Mouse (Mus musculus) small intestine, adult 2 months (tissue): ENCODE data around the gene Rabgap1l. TPM values are rescaled to one million over a fixed set of nuclear protein-coding genes. Genes with fewer than 3 reads are reported as not detected.

Source experiments
- H3K27ac ChIP-seq: fragments of 200-500 bp; 2 replicates; pipeline ENCODE4 v1.5.1; 2012; ENCODE audit warnings: low read depth, low read length, control low read depth, inconsistent platforms; ENCODE audit not compliant: insufficient read depth
- H3K27me3 ChIP-seq: fragments of 200-500 bp; 2 replicates; pipeline ENCODE4 v1.6.1; 2012; ENCODE audit warnings: mild to moderate bottlenecking, moderate library complexity, low read length, inconsistent platforms; ENCODE audit not compliant: control insufficient read depth, insufficient read depth
- H3K36me3 ChIP-seq: fragments of 200-500 bp; 2 replicates; pipeline ENCODE4 v1.6.1; 2012; ENCODE audit warnings: mild to moderate bottlenecking, low read length, control low read depth, inconsistent platforms; ENCODE audit not compliant: control insufficient read depth, insufficient read depth
- H3K4me1 ChIP-seq: fragments of 200-500 bp; 2 replicates; pipeline ENCODE4 v1.6.1; 2012; ENCODE audit warnings: low read length, inconsistent platforms, mixed read lengths; ENCODE audit not compliant: control insufficient read depth, insufficient read depth, insufficient read length
- H3K4me3 ChIP-seq: fragments of 200-500 bp; 2 replicates; pipeline ENCODE4 v1.5.1; 2012; ENCODE audit warnings: low read depth, mild to moderate bottlenecking, control low read depth, inconsistent platforms, low read length, moderate library complexity
- CTCF ChIP-seq: fragments of 200-500 bp; IDR thresholded peaks from 2 replicates; pipeline ENCODE4 v1.5.1; 2012; ENCODE audit warnings: low read depth, mild to moderate bottlenecking, control low read depth, inconsistent platforms, low read length, moderate library complexity, mixed read lengths; ENCODE audit not compliant: insufficient replicate concordance, insufficient read length; ENCODE audit errors: extremely low read depth
- POLR2A ChIP-seq: fragments of 200-500 bp; IDR thresholded peaks from 2 replicates; pipeline ENCODE4 v1.6.1; 2012; ENCODE audit warnings: low read depth, mild to moderate bottlenecking, control low read depth, inconsistent platforms, low read length, moderate library complexity
- WGBS: fragments of 180-500 bp; shearing (Covaris S2); methylation state at CpG from one replicate; pipeline ENCODE4 v1.1.7; 2018; 5-methylcytosine and 5-hydroxymethylcytosine counted together
- polyA plus RNA-seq: library from polyadenylated mRNA; depleted of rRNA; stranded (reverse); fragments of >200 nt; gene quantifications from 2 replicates; pipeline ENCODE4 v1.2.3, GENCODE M21; 2012

Rabgap1l gene
- polyA plus RNA-seq, 1 experiment: 4.9 TPM

DNA sequence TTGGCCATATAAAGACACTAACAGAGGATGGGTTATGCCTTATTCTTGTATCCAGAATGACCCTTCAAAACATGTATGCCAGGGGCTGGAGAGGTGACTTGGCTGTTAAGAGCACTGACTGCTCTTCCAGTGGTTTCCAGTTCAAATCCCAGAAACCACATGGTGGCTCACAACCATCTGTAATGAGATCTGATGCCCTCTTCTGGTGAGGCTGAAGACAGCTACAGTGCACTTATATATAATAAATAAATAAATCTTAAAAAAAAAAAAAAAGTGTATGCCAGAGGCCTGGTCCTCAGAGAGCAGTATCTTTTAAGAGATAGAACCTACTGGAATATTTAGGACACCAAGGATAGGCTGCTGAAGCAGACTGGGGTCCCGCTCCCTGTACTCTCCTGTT, 414.6 kb downstream of the Rabgap1l start:
- Histone ChIP-seq H3K4me3 (no peak overlapping the region), H3K27me3 (no peaks in the 10 kb centered on the region), H3K4me1 (no peaks in the 10 kb centered on the region), H3K36me3 (no peaks in the 10 kb centered on the region), H3K27ac (no peak overlapping the region)
- TF ChIP-seq POLR2A: no peak
- TF ChIP-seq CTCF: no peak
- 96% methylated on average over 1 of the region's 1 CpGs for WGBS

DNA sequence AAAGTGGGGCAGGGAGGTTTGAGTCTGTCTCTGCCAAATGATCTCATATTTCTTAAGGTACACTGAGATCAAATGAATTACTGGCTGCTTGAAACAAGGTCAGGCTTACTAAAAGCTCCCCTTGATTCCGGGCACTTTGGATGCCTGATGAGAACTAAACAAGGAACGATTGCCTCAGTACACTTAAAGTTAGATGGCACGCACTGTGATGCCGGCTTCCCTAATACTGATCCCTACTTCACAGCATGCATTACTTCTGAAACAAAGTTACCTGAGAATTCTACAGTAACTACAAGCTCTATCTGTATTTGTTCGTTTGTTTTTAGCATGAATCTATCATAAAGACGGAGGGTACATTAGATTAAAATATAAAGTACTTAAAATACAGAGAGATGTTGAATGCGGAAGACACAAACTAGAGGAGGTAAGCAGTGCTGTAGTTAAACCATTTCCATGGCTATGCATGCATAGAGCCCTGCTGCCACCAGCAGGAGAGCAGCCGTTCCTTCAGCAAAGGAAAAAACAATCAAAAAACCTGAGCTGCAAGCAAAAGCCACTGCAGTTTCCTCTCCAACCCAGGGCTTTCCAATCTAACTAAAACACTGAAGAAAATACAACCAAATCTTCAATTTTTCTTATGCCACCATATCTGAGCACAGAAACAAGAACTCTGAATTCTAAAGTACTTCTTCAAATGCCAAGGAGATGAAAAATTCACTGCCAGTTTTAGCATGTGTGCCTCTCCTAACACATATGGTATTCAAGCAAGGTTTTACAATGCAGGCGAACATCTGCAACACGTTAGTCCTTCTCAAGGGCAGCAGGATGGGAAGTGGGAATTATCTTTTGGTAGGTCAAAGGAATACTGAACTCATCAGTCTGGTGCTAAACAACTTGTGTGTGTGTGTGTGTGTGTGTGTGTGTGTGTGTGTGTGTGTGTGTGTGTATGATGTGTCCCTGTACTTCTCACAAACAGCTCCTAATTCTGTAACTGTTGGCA, 415.4 kb downstream of the Rabgap1l start:
- WGBS: 72% methylated on average over 10 of the region's 10 CpGs

DNA sequence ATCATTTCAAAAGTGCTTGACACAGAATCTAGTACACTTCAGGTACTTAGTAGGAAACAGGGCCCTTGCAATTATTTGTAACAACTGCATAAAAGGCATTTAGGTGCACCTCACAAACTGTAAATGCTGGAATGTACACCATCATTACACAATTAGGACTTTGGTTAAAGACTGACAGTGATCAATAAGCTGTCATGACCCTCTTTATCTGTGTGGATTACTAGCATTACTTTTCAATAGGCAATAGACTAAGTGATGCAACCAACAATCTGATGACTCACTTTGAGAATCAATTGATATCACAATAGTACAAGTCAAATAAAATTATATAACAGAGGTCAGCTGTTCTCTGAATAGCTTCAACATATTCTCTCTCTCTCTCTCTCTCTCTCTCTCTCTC, 418.5 kb downstream of the Rabgap1l start:
- no peak overlapping the region for H3K27ac ChIP-seq
- no peak for TF ChIP-seq POLR2A
- TF ChIP-seq CTCF: no peak
- H3K4me1 ChIP-seq: no peaks in the 10 kb centered on the region
- H3K27me3 ChIP-seq: no peaks in the 10 kb centered on the region
- no peaks in the 10 kb centered on the region for H3K36me3 ChIP-seq
- no peak overlapping the region for H3K4me3 ChIP-seq

More for the DNA sequence above, 415.4 kb downstream of the Rabgap1l start:
- Histone ChIP-seq H3K36me3 (no peaks in the 10 kb centered on the region), H3K27ac (no peak overlapping the region), H3K27me3 (no peaks in the 10 kb centered on the region), H3K4me1 (no peaks in the 10 kb centered on the region), H3K4me3 (no peak overlapping the region)
- TF ChIP-seq POLR2A: no peak
- TF ChIP-seq CTCF: peak; percentile 48; the same call in 1 of the 2 replicates

DNA sequence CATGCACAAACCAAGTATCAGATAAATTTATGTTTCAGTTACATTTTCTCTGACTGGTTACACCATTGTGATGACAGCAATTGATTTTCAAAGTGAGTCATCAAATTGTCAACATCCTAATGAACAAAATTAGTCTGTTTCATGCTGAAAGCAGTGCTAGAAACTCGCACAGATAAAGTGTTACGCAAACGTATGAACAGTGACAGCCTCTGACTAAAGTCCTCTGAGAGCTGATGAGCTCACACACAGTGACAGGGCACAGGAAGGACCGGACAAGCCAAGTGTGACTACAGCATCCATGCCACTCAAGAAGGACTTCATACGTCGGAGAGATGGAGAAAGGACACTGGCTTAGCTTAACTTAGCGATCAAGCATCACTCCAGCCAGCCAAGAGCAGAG, 419.7 kb downstream of the Rabgap1l start:
- Histone ChIP-seq H3K27ac (no peak overlapping the region), H3K4me3 (no peak overlapping the region), H3K27me3 (no peaks in the 10 kb centered on the region), H3K36me3 (no peaks in the 10 kb centered on the region), H3K4me1 (no peaks in the 10 kb centered on the region)
- 61% methylated on average over 7 of the region's 7 CpGs for WGBS
- TF ChIP-seq CTCF: no peak
- TF ChIP-seq POLR2A: no peak

GRCm38 (mm10) chr1:160371696-160372095, 421.3 kb downstream of the Rabgap1l start:
- no peak overlapping the region for H3K4me3 ChIP-seq
- TF ChIP-seq CTCF: no peak
- no peak for TF ChIP-seq POLR2A

DNA sequence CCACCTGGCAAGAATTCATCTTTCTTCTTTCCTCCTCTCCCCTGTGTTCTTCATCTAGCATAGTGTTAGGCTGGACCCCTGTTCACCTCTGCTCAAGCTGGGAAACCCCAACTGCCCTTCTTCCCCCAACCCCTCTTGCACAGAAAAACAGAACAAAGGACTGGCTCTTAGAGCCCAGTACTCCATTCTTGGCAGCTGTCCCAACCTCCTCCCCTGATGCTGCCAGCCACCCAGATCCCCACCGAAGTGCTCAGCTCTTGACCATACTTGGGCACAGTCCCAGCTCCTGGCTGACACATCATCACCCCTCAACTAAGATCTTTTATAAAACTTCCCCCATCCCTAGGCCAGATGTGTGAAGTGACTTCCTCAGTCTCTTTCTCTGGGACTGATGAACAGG, 422.5 kb downstream of the Rabgap1l start:
- TF ChIP-seq POLR2A (no peak), CTCF (no peak)
- 23% methylated on average over 1 of the region's 1 CpGs for WGBS

More at GRCm38 (mm10) chr1:160371696-160372095, 421.3 kb downstream of the Rabgap1l start:
- no peak overlapping the region for H3K27ac ChIP-seq
- H3K27me3 ChIP-seq: no peaks in the 10 kb centered on the region
- no peaks in the 10 kb centered on the region for H3K36me3 ChIP-seq
- no peaks in the 10 kb centered on the region for H3K4me1 ChIP-seq

GRCm38 (mm10) chr1:160366615-160367014, 426.4 kb downstream of the Rabgap1l start:
- WGBS: 62% methylated on average over 3 of the region's 3 CpGs
- Histone ChIP-seq H3K27ac (no peak overlapping the region), H3K4me3 (no peak overlapping the region), H3K4me1 (no peaks in the 10 kb centered on the region), H3K27me3 (no peaks in the 10 kb centered on the region), H3K36me3 (no peaks in the 10 kb centered on the region)
- no peak for TF ChIP-seq CTCF
- TF ChIP-seq POLR2A: no peak

More for the DNA sequence above, 422.5 kb downstream of the Rabgap1l start:
- Histone ChIP-seq H3K4me1 (no peaks in the 10 kb centered on the region), H3K27me3 (no peaks in the 10 kb centered on the region), H3K27ac (no peak overlapping the region), H3K36me3 (no peaks in the 10 kb centered on the region), H3K4me3 (no peak overlapping the region)

GRCm38 (mm10) chr1:160357268-160357667, 435.7 kb downstream of the Rabgap1l start:
- Histone ChIP-seq H3K36me3 (no peaks in the 10 kb centered on the region), H3K4me1 (no peaks in the 10 kb centered on the region), H3K4me3 (no peak overlapping the region), H3K27ac (no peak overlapping the region), H3K27me3 (no peaks in the 10 kb centered on the region)
- no peak for TF ChIP-seq CTCF
- TF ChIP-seq POLR2A: no peak
